Mouse (Mus musculus): Measurements from ENCODE around the gene Rnf41. TPM values are rescaled to one million over a fixed set of nuclear protein-coding genes. Genes with fewer than 3 reads are reported as not detected.

Rnf41 gene
- polyA plus RNA-seq, 1 experiment: 37.4 TPM

GRCm38 (mm10) chr10:128434681-128435080 lies 23.2 kb downstream of the Rnf41 start:
- Histone ChIP-seq H3K9me3 (replicated peaks; ENCODE audit: control insufficient read depth, insufficient read depth, low read length, poor library complexity, severe bottlenecking) (no peaks in the 10 kb centered on the region), H3K9ac (ENCODE audit: low read depth, poor library complexity, severe bottlenecking) (no peak overlapping the region), H3K27me3 (ENCODE audit: control insufficient read depth, insufficient read depth, low read length, poor library complexity, severe bottlenecking) (no peaks in the 10 kb centered on the region), H3K4me3 (ENCODE audit: low read depth, low read length) (no peak overlapping the region), H3K27ac (ENCODE audit: insufficient read depth, low read length) (no peak overlapping the region), H3K36me3 (ENCODE audit: control insufficient read depth, insufficient read depth, low read length, poor library complexity, severe bottlenecking) (peaks cover 29% of the 10 kb centered on the region), H3K4me1 (ENCODE audit: control insufficient read depth, insufficient read depth, low read length) (no peaks in the 10 kb centered on the region)
- no peak for TF ChIP-seq CTCF (IDR thresholded peaks at IDR 0.05; ENCODE audit: low read depth, low read length)
- TF ChIP-seq POLR2A (IDR thresholded peaks at IDR 0.05; ENCODE audit: insufficient read depth, low read length): no peak
- no peak for TF ChIP-seq EP300 (IDR thresholded peaks at IDR 0.05; ENCODE audit: insufficient read depth, low read depth, low read length)

GRCm38 (mm10) chr10:128435186-128435823 lies 23.8 kb downstream of the Rnf41 start:
- no peak overlapping the region for H3K9ac ChIP-seq (ENCODE audit: low read depth, poor library complexity, severe bottlenecking)
- no peak for TF ChIP-seq CTCF (IDR thresholded peaks at IDR 0.05; ENCODE audit: low read depth, low read length)
- no peak overlapping the region for H3K4me3 ChIP-seq (ENCODE audit: low read depth, low read length)
- no peaks in the 10 kb centered on the region for H3K4me1 ChIP-seq (ENCODE audit: control insufficient read depth, insufficient read depth, low read length)
- H3K27me3 ChIP-seq (ENCODE audit: control insufficient read depth, insufficient read depth, low read length, poor library complexity, severe bottlenecking): no peaks in the 10 kb centered on the region
- H3K36me3 ChIP-seq (ENCODE audit: control insufficient read depth, insufficient read depth, low read length, poor library complexity, severe bottlenecking): peaks cover 24% of the 10 kb centered on the region
- H3K27ac ChIP-seq (ENCODE audit: insufficient read depth, low read length): no peak overlapping the region
- no peaks in the 10 kb centered on the region for H3K9me3 ChIP-seq (replicated peaks; ENCODE audit: control insufficient read depth, insufficient read depth, low read length, poor library complexity, severe bottlenecking)

- no peaks in the 10 kb centered on the region for H3K27me3 ChIP-seq (ENCODE audit: control insufficient read depth, insufficient read depth, low read length, poor library complexity, severe bottlenecking)
- H3K36me3 ChIP-seq (ENCODE audit: control insufficient read depth, insufficient read depth, low read length, poor library complexity, severe bottlenecking): peaks cover 21% of the 10 kb centered on the region
- no peaks in the 10 kb centered on the region for H3K9me3 ChIP-seq (replicated peaks; ENCODE audit: control insufficient read depth, insufficient read depth, low read length, poor library complexity, severe bottlenecking)
- H3K27ac ChIP-seq (ENCODE audit: insufficient read depth, low read length): no peak overlapping the region
- H3K9ac ChIP-seq (ENCODE audit: low read depth, poor library complexity, severe bottlenecking): no peak overlapping the region
- no peaks in the 10 kb centered on the region for H3K4me1 ChIP-seq (ENCODE audit: control insufficient read depth, insufficient read depth, low read length)
- no peak overlapping the region for H3K4me3 ChIP-seq (ENCODE audit: low read depth, low read length)
- TF ChIP-seq CTCF (IDR thresholded peaks at IDR 0.05; ENCODE audit: low read depth, low read length): no peak
- no peak for TF ChIP-seq POLR2A (IDR thresholded peaks at IDR 0.05; ENCODE audit: insufficient read depth, low read length)
- no peak for TF ChIP-seq EP300 (IDR thresholded peaks at IDR 0.05; ENCODE audit: insufficient read depth, low read depth, low read length)
Observed at GRCm38 (mm10) chr10:128435873-128436272, 24.4 kb downstream of the Rnf41 start.

GRCm38 (mm10) chr10:128436376-128436775 lies 24.9 kb downstream of the Rnf41 start:
- Histone ChIP-seq H3K4me1 (ENCODE audit: control insufficient read depth, insufficient read depth, low read length) (no peaks in the 10 kb centered on the region), H3K9me3 (replicated peaks; ENCODE audit: control insufficient read depth, insufficient read depth, low read length, poor library complexity, severe bottlenecking) (no peaks in the 10 kb centered on the region), H3K36me3 (ENCODE audit: control insufficient read depth, insufficient read depth, low read length, poor library complexity, severe bottlenecking) (peaks cover 21% of the 10 kb centered on the region), H3K27me3 (ENCODE audit: control insufficient read depth, insufficient read depth, low read length, poor library complexity, severe bottlenecking) (no peaks in the 10 kb centered on the region), H3K4me3 (ENCODE audit: low read depth, low read length) (no peak overlapping the region), H3K9ac (ENCODE audit: low read depth, poor library complexity, severe bottlenecking) (no peak overlapping the region), H3K27ac (ENCODE audit: insufficient read depth, low read length) (no peak overlapping the region)
- TF ChIP-seq CTCF (IDR thresholded peaks at IDR 0.05; ENCODE audit: low read depth, low read length) (no peak), EP300 (IDR thresholded peaks at IDR 0.05; ENCODE audit: insufficient read depth, low read depth, low read length) (no peak), POLR2A (IDR thresholded peaks at IDR 0.05; ENCODE audit: insufficient read depth, low read length) (no peak)

GRCm38 (mm10) chr10:128438675-128439279 lies 27.3 kb downstream of the Rnf41 start:
- H3K36me3 ChIP-seq (ENCODE audit: control insufficient read depth, insufficient read depth, low read length, poor library complexity, severe bottlenecking): peaks cover 21% of the 10 kb centered on the region
- peaks cover 2% of the 10 kb centered on the region for H3K4me1 ChIP-seq (ENCODE audit: control insufficient read depth, insufficient read depth, low read length)
- no peaks in the 10 kb centered on the region for H3K27me3 ChIP-seq (ENCODE audit: control insufficient read depth, insufficient read depth, low read length, poor library complexity, severe bottlenecking)
- no peak overlapping the region for H3K27ac ChIP-seq (ENCODE audit: insufficient read depth, low read length)
- H3K9me3 ChIP-seq (replicated peaks; ENCODE audit: control insufficient read depth, insufficient read depth, low read length, poor library complexity, severe bottlenecking): no peaks in the 10 kb centered on the region
- H3K4me3 ChIP-seq (ENCODE audit: low read depth, low read length): no peak overlapping the region
- TF ChIP-seq EP300 (IDR thresholded peaks at IDR 0.05; ENCODE audit: insufficient read depth, low read depth, low read length) (no peak), CTCF (IDR thresholded peaks at IDR 0.05; ENCODE audit: low read depth, low read length) (no peak), POLR2A (IDR thresholded peaks at IDR 0.05; ENCODE audit: insufficient read depth, low read length) (no peak)
- no peak overlapping the region for H3K9ac ChIP-seq (ENCODE audit: low read depth, poor library complexity, severe bottlenecking)

GRCm38 (mm10) chr10:128440407-128440806 lies 28.9 kb downstream of the Rnf41 start:
- H3K27ac ChIP-seq (ENCODE audit: insufficient read depth, low read length): no peak overlapping the region

More at GRCm38 (mm10) chr10:128440407-128440806, 28.9 kb downstream of the Rnf41 start:
- Histone ChIP-seq H3K4me1 (ENCODE audit: control insufficient read depth, insufficient read depth, low read length) (peaks cover 2% of the 10 kb centered on the region), H3K27me3 (ENCODE audit: control insufficient read depth, insufficient read depth, low read length, poor library complexity, severe bottlenecking) (no peaks in the 10 kb centered on the region), H3K9me3 (replicated peaks; ENCODE audit: control insufficient read depth, insufficient read depth, low read length, poor library complexity, severe bottlenecking) (no peaks in the 10 kb centered on the region), H3K36me3 (ENCODE audit: control insufficient read depth, insufficient read depth, low read length, poor library complexity, severe bottlenecking) (peaks cover 20% of the 10 kb centered on the region), H3K4me3 (ENCODE audit: low read depth, low read length) (no peak overlapping the region), H3K9ac (ENCODE audit: low read depth, poor library complexity, severe bottlenecking) (no peak overlapping the region)
- TF ChIP-seq POLR2A (IDR thresholded peaks at IDR 0.05; ENCODE audit: insufficient read depth, low read length) (no peak), CTCF (IDR thresholded peaks at IDR 0.05; ENCODE audit: low read depth, low read length) (peak; percentile 25)

Data from ES-Bruce4 (cell line).